Mouse (Mus musculus): ENCODE data around the gene Alg9.

Gene Alg9

DNA sequence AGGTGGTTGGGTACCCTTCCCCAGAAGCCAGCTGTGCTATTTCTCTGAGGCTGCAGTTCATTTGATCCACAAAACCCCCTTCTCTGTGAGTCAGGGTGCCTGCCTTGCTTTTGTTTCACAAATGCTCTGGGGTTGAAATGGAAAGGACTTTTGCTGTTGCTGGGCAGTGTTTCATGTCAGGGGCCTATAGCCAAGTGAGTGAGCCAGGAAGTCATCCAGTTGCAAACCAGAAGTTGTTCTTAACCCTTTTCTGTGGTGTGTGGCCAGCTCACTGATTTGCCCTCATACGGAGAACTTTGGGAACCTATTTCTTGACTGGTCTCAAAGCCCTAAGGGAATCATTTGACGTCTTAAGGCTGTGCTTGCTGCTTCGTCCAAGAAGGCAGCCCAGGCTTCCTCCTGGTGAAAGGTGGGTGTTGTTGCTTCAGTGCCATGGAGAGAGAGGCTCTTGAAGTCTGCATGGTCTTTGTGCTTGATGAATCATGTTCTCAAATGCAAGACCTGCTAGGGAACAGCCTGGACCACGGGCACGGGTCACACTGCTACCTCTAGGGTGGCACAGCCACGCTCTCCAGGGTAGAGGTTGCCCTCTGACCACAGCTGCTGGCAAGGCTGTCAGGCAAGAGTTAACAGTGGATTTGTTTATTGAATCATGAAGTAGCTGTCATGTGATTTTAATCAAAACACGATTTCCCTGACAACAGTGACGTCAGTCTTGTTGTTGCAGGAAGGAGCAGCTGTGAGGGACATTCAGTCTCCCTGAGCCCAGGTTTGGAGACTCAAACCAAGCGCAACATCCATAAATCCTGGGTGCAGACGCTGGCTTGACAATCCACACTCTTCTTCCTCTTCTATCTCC, 110.2 kb downstream of the Alg9 start:
- no peak for DNase-seq (ENCODE audit: low read depth, low spot score)

DNA sequence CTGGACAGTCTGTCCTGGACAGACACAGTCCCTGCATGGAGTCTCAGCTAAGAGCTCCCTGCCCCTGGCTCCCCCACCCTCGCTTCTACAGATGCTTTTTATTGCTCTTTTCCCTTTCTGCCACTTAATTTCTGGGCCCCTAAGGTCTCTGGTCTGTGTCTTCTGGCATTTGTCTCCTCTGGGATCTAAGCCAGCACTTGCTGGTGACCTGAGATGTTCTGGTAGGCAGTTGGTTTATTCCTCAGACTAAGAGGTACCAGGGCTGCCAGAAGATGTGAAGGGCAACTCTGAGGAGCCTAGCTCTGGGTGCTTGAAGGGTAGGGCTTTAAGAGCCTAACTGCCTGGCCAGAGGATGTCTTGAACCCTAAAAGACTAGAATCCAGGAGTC, 110.8 kb downstream of the Alg9 start:
- DNase-seq (ENCODE audit: low read depth, low spot score): no peak

DNA sequence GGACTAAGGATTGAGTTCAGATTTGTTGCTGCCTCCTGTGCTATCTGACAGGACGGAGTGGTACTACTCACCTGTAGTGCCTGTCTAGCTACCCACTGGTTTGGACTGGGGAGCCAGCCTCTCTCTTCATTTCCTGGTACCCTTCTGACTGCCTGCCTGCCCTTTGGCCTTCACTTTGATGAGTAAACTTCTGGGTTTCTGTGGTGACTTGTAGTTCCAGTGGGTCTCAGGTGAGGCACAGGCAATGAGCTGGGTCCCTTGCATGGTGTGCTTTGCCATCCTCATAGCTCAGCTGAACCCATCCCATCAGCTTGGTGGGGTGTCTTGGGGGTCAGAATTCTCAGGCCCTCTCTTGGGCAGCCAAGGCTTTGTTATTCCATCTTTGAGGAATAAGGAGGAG, 112.1 kb downstream of the Alg9 start:
- no peak for DNase-seq (ENCODE audit: low read depth, low spot score)

DNA sequence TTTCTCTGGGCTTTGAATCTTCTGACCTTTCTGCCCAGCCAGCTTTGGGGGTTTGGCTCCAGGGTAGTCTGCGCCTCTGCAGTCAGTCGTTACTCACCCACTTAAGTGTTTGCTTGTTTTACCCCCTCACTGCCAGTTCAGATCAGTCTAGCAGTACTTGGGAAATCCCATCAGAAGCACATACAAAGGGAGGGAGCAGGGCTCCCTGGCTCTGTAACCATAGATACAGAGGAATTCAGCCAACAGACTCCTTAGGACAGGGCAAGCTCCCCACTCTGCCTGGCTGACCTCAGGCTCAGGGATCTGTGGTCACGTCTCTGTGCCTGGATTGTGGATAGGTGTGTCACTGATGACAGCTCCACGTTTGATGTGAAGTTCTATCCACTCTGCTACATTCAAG, 112.5 kb downstream of the Alg9 start:
- no peak for DNase-seq (ENCODE audit: low read depth, low spot score)

DNA sequence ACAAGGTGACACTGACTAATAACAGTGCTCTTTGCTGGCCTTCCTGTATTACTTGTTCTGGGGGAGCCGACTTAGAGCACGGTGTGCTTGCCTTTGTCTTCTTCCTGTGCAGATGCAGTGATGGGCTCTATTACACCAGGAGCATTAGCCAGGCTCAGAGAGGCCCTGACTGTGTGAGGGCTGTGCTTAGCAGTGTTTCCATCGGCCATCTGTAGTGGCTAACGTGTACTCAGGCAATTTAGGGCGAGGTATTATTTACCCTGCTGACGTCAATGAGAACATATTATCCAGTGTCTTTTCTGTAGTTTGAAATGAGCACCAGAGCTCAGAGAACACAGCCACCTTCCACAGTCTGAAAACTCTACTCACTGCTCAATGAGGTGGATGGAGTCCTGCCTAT, 114.4 kb downstream of the Alg9 start:
- no peak for DNase-seq (ENCODE audit: low read depth, low spot score)

DNA sequence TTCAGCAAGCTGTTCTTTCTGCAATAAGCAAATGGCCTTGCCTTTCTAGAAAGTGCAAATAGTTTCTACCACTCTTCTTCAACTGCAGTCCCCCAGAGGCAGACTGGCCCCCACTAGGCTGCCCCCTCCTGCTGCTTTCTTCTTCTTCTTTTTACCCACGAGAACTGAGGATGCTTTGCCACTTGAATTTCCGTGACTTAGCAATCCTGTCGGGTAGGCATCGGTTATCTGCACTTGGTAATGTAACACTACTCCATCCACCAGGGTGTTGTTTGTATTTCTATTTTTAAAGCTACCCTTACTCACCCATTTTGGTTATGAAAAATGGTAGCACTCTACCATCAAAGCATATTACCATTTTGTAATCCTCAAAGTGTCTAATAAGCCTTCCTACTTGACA, 115.1 kb downstream of the Alg9 start:
- DNase-seq (ENCODE audit: low read depth, low spot score): no peak

DNA sequence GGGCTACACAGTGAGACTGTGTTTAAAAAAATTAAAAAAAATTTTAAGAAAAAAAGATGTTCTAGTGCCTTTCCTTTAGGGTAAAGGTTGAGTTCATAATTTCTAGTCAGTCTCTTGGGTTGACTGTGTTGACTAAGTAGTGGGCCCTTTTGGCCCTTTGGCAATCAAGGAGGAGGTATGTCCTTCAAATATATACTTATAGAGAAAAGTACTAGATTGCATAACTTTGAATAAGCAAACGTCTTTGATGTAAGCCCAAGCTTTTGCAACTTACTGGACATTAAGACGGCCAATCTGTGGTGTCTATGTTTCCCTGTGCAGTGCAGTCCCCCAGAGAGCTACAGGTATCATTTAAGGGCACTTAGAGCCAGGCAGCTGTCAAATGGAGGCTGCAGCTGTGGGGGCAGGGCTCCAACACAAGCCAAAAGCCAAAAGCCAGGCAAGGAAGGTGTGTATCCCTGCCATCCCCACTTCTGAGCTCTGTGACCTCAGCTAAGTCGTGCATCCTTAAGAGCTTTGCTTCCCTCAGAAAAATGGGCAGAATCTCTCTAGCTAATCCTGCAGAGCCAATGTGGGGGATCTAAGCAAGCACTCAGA, 115.8 kb downstream of the Alg9 start:
- DNase-seq (ENCODE audit: low read depth, low spot score): no peak
